Mouse (Mus musculus): Measurements from ENCODE around the gene Max. TPM values are rescaled to one million over a fixed set of nuclear protein-coding genes. Genes with fewer than 3 reads are reported as not detected.

The Max gene
- polyA plus RNA-seq, 1 experiment from 2014 or later = 15.2 TPM

- H3K27me3 ChIP-seq (ENCODE audit: insufficient read depth, low read length) = no peaks in the 10 kb centered on the region
- H3K36me3 ChIP-seq (ENCODE audit: insufficient read depth, low read length) = no peaks in the 10 kb centered on the region
- no peaks in the 10 kb centered on the region for H3K4me1 ChIP-seq (replicated peaks; ENCODE audit: insufficient read depth, low read length)
- ATAC-seq (replicated peaks; ENCODE audit: low FRiP score, low read depth) (no peak), DNase-seq (ENCODE audit: low spot score) (no peak)
- H3K27ac ChIP-seq = no peak overlapping the region
- H3K4me3 ChIP-seq (replicated peaks; ENCODE audit: low read depth, low read length) = no peak overlapping the region
- TF ChIP-seq CTCF (IDR thresholded peaks at IDR 0.05; ENCODE audit: low read depth) = no peak
- H3K9ac ChIP-seq (ENCODE audit: low read depth, low read length) = no peak overlapping the region
- 79% methylated on average over 1 of the region's 1 CpGs for WGBS
- H3K9me3 ChIP-seq (replicated peaks; ENCODE audit: low read length) = no peaks in the 10 kb centered on the region
- H3K4me2 ChIP-seq (ENCODE audit: low read length) = no peak overlapping the region
Observed at GRCm38 (mm10) chr12:77001312-77001711, 39.3 kb upstream of the Max start.

- Histone ChIP-seq H3K27me3 (ENCODE audit: insufficient read depth, low read length) (no peaks in the 10 kb centered on the region), H3K9me3 (replicated peaks; ENCODE audit: low read length) (no peaks in the 10 kb centered on the region), H3K4me2 (ENCODE audit: low read length) (no peak overlapping the region), H3K4me3 (replicated peaks; ENCODE audit: low read depth, low read length) (no peak overlapping the region), H3K27ac (no peak overlapping the region), H3K36me3 (ENCODE audit: insufficient read depth, low read length) (no peaks in the 10 kb centered on the region), H3K9ac (ENCODE audit: low read depth, low read length) (no peak overlapping the region), H3K4me1 (replicated peaks; ENCODE audit: insufficient read depth, low read length) (no peaks in the 10 kb centered on the region)
- WGBS = 15% methylated on average over 6 of the region's 6 CpGs
- ATAC-seq (replicated peaks; ENCODE audit: low FRiP score, low read depth) (peak; percentile 59), DNase-seq (ENCODE audit: low spot score) (peak; percentile 85)
- TF ChIP-seq CTCF (IDR thresholded peaks at IDR 0.05; ENCODE audit: low read depth) = peak; percentile 59
Observed at GRCm38 (mm10) chr12:77000705-77001284, 38.8 kb upstream of the Max start.

- ATAC-seq (replicated peaks; ENCODE audit: low FRiP score, low read depth) (peak; percentile 66; the same call in 1 of the 2 replicates), DNase-seq (ENCODE audit: low spot score) (peak; percentile 91)
- H3K9ac ChIP-seq (ENCODE audit: low read depth, low read length) = no peak overlapping the region
- TF ChIP-seq CTCF (IDR thresholded peaks at IDR 0.05; ENCODE audit: low read depth) = peak; percentile 82
- H3K4me3 ChIP-seq (replicated peaks; ENCODE audit: low read depth, low read length) = no peak overlapping the region
- no peaks in the 10 kb centered on the region for H3K36me3 ChIP-seq (ENCODE audit: insufficient read depth, low read length)
- H3K27me3 ChIP-seq (ENCODE audit: insufficient read depth, low read length) = no peaks in the 10 kb centered on the region
- no peaks in the 10 kb centered on the region for H3K4me1 ChIP-seq (replicated peaks; ENCODE audit: insufficient read depth, low read length)
- no peak overlapping the region for H3K4me2 ChIP-seq (ENCODE audit: low read length)
- no peaks in the 10 kb centered on the region for H3K9me3 ChIP-seq (replicated peaks; ENCODE audit: low read length)
- H3K27ac ChIP-seq = no peak overlapping the region
- 19% methylated on average over 4 of the region's 4 CpGs for WGBS
Observed at GRCm38 (mm10) chr12:77000096-77000704, 38.2 kb upstream of the Max start.

DNA sequence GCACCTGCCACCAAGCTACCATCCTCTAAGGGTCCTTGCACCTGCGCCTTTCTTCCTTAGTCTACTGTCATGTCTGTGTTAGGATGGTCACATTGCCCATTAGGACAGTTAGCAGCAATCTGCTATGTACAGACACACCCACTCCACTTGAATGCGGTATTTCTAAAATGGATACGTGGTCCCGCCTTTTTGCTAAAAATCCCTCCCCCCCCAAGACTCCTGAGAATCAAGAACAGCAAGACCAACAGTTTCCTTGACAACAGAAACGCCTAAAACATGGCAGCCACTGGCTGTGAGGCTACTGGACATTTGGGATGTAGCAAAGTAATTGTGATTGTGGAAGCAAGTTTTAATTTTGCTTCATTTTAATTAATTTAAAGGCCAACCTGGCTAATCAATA, 32.8 kb upstream of the Max start:
- TF ChIP-seq CTCF (IDR thresholded peaks at IDR 0.05; ENCODE audit: low read depth) = no peak
- DNase-seq (ENCODE audit: low spot score) = no peak
- Histone ChIP-seq H3K9me3 (replicated peaks; ENCODE audit: low read length) (no peaks in the 10 kb centered on the region), H3K27me3 (ENCODE audit: insufficient read depth, low read length) (no peaks in the 10 kb centered on the region), H3K36me3 (ENCODE audit: insufficient read depth, low read length) (no peaks in the 10 kb centered on the region), H3K9ac (ENCODE audit: low read depth, low read length) (no peak overlapping the region), H3K4me3 (replicated peaks; ENCODE audit: low read depth, low read length) (no peak overlapping the region), H3K4me2 (ENCODE audit: low read length) (no peak overlapping the region), H3K4me1 (replicated peaks; ENCODE audit: insufficient read depth, low read length) (no peaks in the 10 kb centered on the region), H3K27ac (no peak overlapping the region)
- WGBS = 85% methylated on average over 5 of the region's 5 CpGs
- no peak for ATAC-seq (replicated peaks; ENCODE audit: low FRiP score, low read depth)

DNA sequence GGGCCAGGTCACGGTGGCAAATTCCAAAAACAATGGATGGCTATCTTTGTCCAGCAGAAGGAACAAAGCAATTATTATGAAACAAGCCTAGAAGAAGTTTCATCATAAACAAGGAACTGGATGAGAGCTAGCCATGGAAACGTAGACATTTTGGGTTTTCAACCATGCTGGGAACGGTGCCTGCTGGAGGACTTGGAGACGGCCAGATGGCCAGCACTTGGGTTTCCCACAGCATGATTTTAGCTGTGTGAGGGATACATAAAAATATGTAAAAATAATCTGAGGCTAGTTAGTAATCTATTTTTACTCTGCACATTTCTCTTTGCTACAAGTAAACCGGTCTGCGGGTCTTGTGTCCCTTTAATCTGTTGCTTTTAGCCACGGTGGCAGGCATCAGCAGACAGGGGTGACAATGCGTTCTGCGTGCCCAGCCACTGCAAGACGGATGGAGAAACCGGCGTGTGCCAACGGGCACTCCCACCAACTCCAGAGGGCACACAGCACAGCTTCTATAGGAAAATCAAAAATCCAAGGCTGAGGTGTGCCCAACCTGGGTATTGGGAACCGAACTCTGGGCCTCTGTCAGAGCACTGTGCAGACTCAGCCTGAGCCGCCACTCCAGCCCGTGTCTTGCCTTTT, 31.0 kb upstream of the Max start:
- ATAC-seq (replicated peaks; ENCODE audit: low FRiP score, low read depth) (no peak), DNase-seq (ENCODE audit: low spot score) (no peak)
- no peak for TF ChIP-seq CTCF (IDR thresholded peaks at IDR 0.05; ENCODE audit: low read depth)
- no peak overlapping the region for H3K9ac ChIP-seq (ENCODE audit: low read depth, low read length)
- WGBS = 86% methylated on average over 16 of the region's 16 CpGs
- no peak overlapping the region for H3K27ac ChIP-seq
- no peaks in the 10 kb centered on the region for H3K4me1 ChIP-seq (replicated peaks; ENCODE audit: insufficient read depth, low read length)
- H3K27me3 ChIP-seq (ENCODE audit: insufficient read depth, low read length) = no peaks in the 10 kb centered on the region
- no peaks in the 10 kb centered on the region for H3K36me3 ChIP-seq (ENCODE audit: insufficient read depth, low read length)
- H3K4me2 ChIP-seq (ENCODE audit: low read length) = no peak overlapping the region
- no peak overlapping the region for H3K4me3 ChIP-seq (replicated peaks; ENCODE audit: low read depth, low read length)
- no peaks in the 10 kb centered on the region for H3K9me3 ChIP-seq (replicated peaks; ENCODE audit: low read length)

- Histone ChIP-seq H3K4me1 (replicated peaks; ENCODE audit: insufficient read depth, low read length) (no peaks in the 10 kb centered on the region), H3K9me3 (replicated peaks; ENCODE audit: low read length) (no peaks in the 10 kb centered on the region), H3K4me3 (replicated peaks; ENCODE audit: low read depth, low read length) (no peak overlapping the region), H3K27ac (no peak overlapping the region), H3K36me3 (ENCODE audit: insufficient read depth, low read length) (no peaks in the 10 kb centered on the region), H3K4me2 (ENCODE audit: low read length) (no peak overlapping the region), H3K27me3 (ENCODE audit: insufficient read depth, low read length) (no peaks in the 10 kb centered on the region), H3K9ac (ENCODE audit: low read depth, low read length) (no peak overlapping the region)
- TF ChIP-seq CTCF (IDR thresholded peaks at IDR 0.05; ENCODE audit: low read depth) = no peak
- WGBS = 58% methylated on average over 16 of the region's 16 CpGs
- no peak for DNase-seq (ENCODE audit: low spot score)
- no peak for ATAC-seq (replicated peaks; ENCODE audit: low FRiP score, low read depth)
Observed at GRCm38 (mm10) chr12:76982818-76983471, 20.9 kb upstream of the Max start.

Measured in kidney, postnatal 0 days (tissue).